13 mouse cellular contexts compared by ENCODE assay signal in the genomic region with DNA sequence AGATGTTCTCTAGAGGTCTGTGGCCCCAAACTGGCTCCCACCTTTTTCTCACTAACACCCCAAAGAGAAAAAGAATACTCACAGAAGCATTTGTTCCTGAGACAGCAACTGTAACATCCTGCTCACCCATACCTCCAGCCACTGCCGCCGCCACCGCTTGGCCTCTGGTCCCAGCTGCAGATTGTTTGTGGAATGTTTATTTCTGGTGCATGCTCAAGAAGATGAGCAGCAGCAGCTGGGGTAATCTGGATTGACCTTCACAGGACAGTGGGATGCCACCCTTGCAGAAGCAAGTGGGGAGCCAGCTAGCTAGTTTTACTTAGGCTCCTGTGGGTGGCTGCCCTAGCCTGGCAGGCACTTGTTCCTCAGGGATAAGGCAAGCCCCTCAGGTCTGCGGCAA. TPM values are rescaled to one million over a fixed set of nuclear protein-coding genes. Genes with fewer than 3 reads are reported as not detected.
"Had no signal": no experiment of that assay in that cellular context is flagged by ENCODE, and none has a peak within 500 bp of the region (broad histone marks: within the 10 kb centered on the region; RNA-seq: fewer than 3 reads in every experiment).

No protein-coding gene starts in this region.

- H3K36me3 ChIP-seq: limb, embryonic 12.5 days; liver, embryonic 13.5 days; midbrain, embryonic 10.5 days; neural tube, embryonic 12.5 days had no signal

- H3K4me3 ChIP-seq: layer of hippocampus, adult 2 months; limb, embryonic 12.5 days; liver, embryonic 13.5 days; midbrain, embryonic 10.5 days; neural tube, embryonic 12.5 days had no signal

- H3K27ac ChIP-seq: layer of hippocampus, adult 2 months; limb, embryonic 12.5 days; liver, embryonic 13.5 days; midbrain, embryonic 10.5 days; neural tube, embryonic 12.5 days had no signal

- H3K9me3 ChIP-seq: limb, embryonic 12.5 days; liver, embryonic 13.5 days; midbrain, embryonic 10.5 days; neural tube, embryonic 12.5 days had no signal

- DNase-seq: kidney, postnatal 10 days; kidney, postnatal 4 days; liver; liver, embryonic 13.5 days; lung, adult 18-20 months; midbrain, embryonic 14.5 days; right cerebral cortex, postnatal 4 days; thymus, postnatal 4 days had no signal

- H3K27me3 ChIP-seq: liver, embryonic 13.5 days had no signal

- H3K4me2 ChIP-seq: limb, embryonic 12.5 days; liver, embryonic 13.5 days; neural tube, embryonic 12.5 days had no signal

- H3K9ac ChIP-seq: limb, embryonic 12.5 days; liver, embryonic 13.5 days; neural tube, embryonic 12.5 days had no signal

- H3K4me1 ChIP-seq: liver, embryonic 13.5 days; midbrain, embryonic 10.5 days had no signal

RNA-seq across cellular contexts. Expression of a gene that starts 11.7 kb away (rescaled TPM):
- total RNA-seq: neutrophil, adult 5-6 weeks had no signal
